8 mouse cellular contexts compared by ENCODE assay signal in the genomic region with DNA sequence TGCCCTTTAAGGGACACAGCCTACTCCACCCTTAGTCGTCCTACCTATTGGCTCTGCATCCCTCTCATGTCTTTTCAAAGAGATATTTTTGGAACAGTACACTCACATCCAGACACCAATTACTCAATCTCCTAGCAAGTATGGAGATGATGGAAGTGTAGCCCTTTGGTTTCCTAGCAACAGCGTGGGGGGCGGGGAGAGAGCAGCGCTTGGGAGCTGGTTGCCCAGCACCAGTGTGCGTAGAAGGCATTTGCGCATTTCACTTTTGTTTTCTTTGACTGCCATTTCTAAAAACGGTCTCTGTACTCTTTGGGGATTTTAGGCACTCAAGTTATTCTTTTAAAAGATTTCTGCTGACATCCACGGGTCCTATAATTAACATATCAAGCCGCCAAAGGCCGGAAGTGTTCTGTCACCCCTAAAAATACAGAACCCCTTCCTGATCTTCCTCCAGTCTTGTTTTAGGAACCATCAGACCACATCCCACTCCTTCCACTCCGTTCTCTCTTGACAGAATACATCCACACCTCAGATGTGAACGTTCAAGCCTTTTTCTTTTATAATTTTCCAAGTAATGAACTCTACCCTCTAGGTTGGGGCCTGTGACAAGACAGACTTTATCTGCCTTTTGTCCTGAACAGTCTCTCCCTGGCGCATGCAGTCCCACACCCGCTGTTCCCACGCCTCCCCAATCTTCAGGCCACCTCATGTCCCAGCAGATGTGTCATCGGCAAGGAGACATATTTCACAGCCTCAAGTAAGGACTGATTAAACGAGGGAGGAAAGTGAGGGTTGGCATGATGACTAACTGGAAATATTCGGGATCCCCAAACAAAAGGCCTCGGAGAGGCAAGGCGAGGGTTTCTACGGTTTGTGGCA.
DNase-seq lines count a peak whose midpoint lies in the region; ATAC-seq and TF ChIP-seq lines count a peak whose summit lies in the region.

No protein-coding gene starts in this region.

- no peaks in the 10 kb centered on the region for H3K36me3 ChIP-seq in midbrain, embryonic 13.5 days
- H3K36me3 ChIP-seq in liver, postnatal 0 days (replicated peaks; ENCODE audit: insufficient read depth, low read length): no peaks in the 10 kb centered on the region

- no peak for ATAC-seq in cerebellum, adult (ENCODE audit: insufficient number of reproducible peaks, low FRiP score, low TSS enrichment)
- peak; percentile 80 for ATAC-seq in midbrain, embryonic 13.5 days
- no peak for ATAC-seq in erythroid progenitor cell, adult 5-6 weeks (replicated peaks; ENCODE audit: low FRiP score, poor library complexity, severe bottlenecking)
- no peak for ATAC-seq in liver, postnatal 0 days

- peak overlapping the region; percentile 34 for H3K4me2 ChIP-seq in midbrain, embryonic 13.5 days (replicated peaks)
- H3K4me2 ChIP-seq in liver, postnatal 0 days (ENCODE audit: low read depth, low read length): no peak overlapping the region

- no peaks in the 10 kb centered on the region for H3K27me3 ChIP-seq in midbrain, embryonic 13.5 days
- H3K27me3 ChIP-seq in liver, postnatal 0 days (ENCODE audit: insufficient read depth, low read length): no peaks in the 10 kb centered on the region

- peak overlapping the region; percentile 91 for H3K27ac ChIP-seq in midbrain, embryonic 13.5 days
- no peak overlapping the region for H3K27ac ChIP-seq in liver, postnatal 0 days (ENCODE audit: low read depth)

- no peak for TF ChIP-seq EP300 in liver, postnatal 0 days (IDR thresholded peaks at IDR 0.05; ENCODE audit: low read depth)

- no peak overlapping the region for H3K4me3 ChIP-seq in midbrain, embryonic 13.5 days (replicated peaks)
- no peak overlapping the region for H3K4me3 ChIP-seq in liver, postnatal 0 days (ENCODE audit: low read depth, low read length)

- peak; percentile 27 for DNase-seq in cerebellum, adult 18-20 months
- peak; percentile 58 for DNase-seq in embryo, embryonic 10 days (ENCODE audit: low spot score)
- peak; percentile 8 for DNase-seq in heart, adult 8-10 months (ENCODE audit: low spot score)
- peak; percentile 85 to 95 for DNase-seq in layer of hippocampus, postnatal 14 days (ENCODE audit: low spot score in 2 of 2)
- no peak for DNase-seq in liver, postnatal 0 days

- H3K9me3 ChIP-seq in midbrain, embryonic 13.5 days: no peaks in the 10 kb centered on the region
- H3K9me3 ChIP-seq in liver, postnatal 0 days (ENCODE audit: low read length): no peaks in the 10 kb centered on the region

- 35% methylated on average over 21 of the region's 21 CpGs for WGBS in midbrain, embryonic 13.5 days
- WGBS in liver, postnatal 0 days (ENCODE audit: insufficient replicate concordance): 58% methylated on average over 21 of the region's 21 CpGs

- no peak for TF ChIP-seq CTCF in liver, postnatal 0 days (IDR thresholded peaks at IDR 0.05; ENCODE audit: low read depth)

- H3K9ac ChIP-seq in midbrain, embryonic 13.5 days (replicated peaks): no peak overlapping the region
- H3K9ac ChIP-seq in liver, postnatal 0 days (replicated peaks): no peak overlapping the region

- H3K4me1 ChIP-seq in midbrain, embryonic 13.5 days (replicated peaks): peaks cover 46% of the 10 kb centered on the region
- H3K4me1 ChIP-seq in liver, postnatal 0 days (ENCODE audit: insufficient read depth): no peaks in the 10 kb centered on the region
